Mouse (Mus musculus) urinary bladder, postnatal 4 days (tissue): ENCODE data around the gene Jup.
A peak's percentile ranks its signal among the peaks of the same experiment; 100 is the strongest.

Experiments
- DNase-seq, 2 experiments: peaks; one replicate each; pipeline ENCODE4 v3.0.0; 2021 to 2022; ENCODE audit warnings: low spot score in 2 of 2

The Jup gene

GRCm38 (mm10) chr11:100397600-100398389, at the start of gene Jup:
TSS of gene Jup (minus strand) at chr11:100397763.
- peak; percentile 99 to 100 for DNase-seq

- DNase-seq, result no peak
These were observed 45.1 kb upstream of the Jup start for GRCm38 (mm10) chr11:100442625-100443024.

- no peak for DNase-seq
These were observed 44.2 kb upstream of the Jup start, which contains the start of the genes Nt5c3b and Klhl10 for GRCm38 (mm10) chr11:100441797-100442196. TSS of gene Nt5c3b (minus strand) at chr11:100441808. TSS of gene Klhl10 (plus strand) at chr11:100441917.

- peak; percentile 83 to 85 for DNase-seq
These were observed 43.3 kb upstream of the Jup start for GRCm38 (mm10) chr11:100440691-100441522.

GRCm38 (mm10) chr11:100437901-100438300, 40.3 kb upstream of the Jup start:
- DNase-seq, result no peak

- DNase-seq, result no peak
These were observed 38.2 kb upstream of the Jup start for GRCm38 (mm10) chr11:100435678-100436246.

- DNase-seq, result no peak
These were observed 34.4 kb upstream of the Jup start for GRCm38 (mm10) chr11:100432002-100432401.

- no peak for DNase-seq
These were observed 32.5 kb upstream of the Jup start for GRCm38 (mm10) chr11:100430052-100430451.

- peak in 1 of 2 experiments; percentile 72 for DNase-seq
These were observed 31.1 kb upstream of the Jup start for GRCm38 (mm10) chr11:100428612-100429199.

GRCm38 (mm10) chr11:100426820-100427219, 29.3 kb upstream of the Jup start:
- DNase-seq, result no peak

- DNase-seq, result peak; percentile 66 to 77
These were observed 28.3 kb upstream of the Jup start for GRCm38 (mm10) chr11:100425851-100426250.

GRCm38 (mm10) chr11:100423836-100424235, 26.3 kb upstream of the Jup start:
- no peak for DNase-seq

GRCm38 (mm10) chr11:100421537-100421936, 24.0 kb upstream of the Jup start:
- DNase-seq, result no peak

GRCm38 (mm10) chr11:100414914-100415822, 17.6 kb upstream of the Jup start, which contains the start of gene Fkbp10:
TSS of gene Fkbp10 (plus strand) at chr11:100415697.
- DNase-seq, result peak; percentile 79 to 81

- DNase-seq, result peak; percentile 84 to 85
These were observed 16.7 kb upstream of the Jup start, which contains the start of gene P3h4 for GRCm38 (mm10) chr11:100414021-100414913. TSS of gene P3h4 (minus strand) at chr11:100414836.

- no peak for DNase-seq
These were observed 16.0 kb upstream of the Jup start for GRCm38 (mm10) chr11:100413541-100413940.

- DNase-seq, result no peak
These were observed 14.2 kb upstream of the Jup start for GRCm38 (mm10) chr11:100411736-100412135.

- no peak for DNase-seq
These were observed 12.1 kb upstream of the Jup start for GRCm38 (mm10) chr11:100409686-100410085.

GRCm38 (mm10) chr11:100408835-100409462, 11.4 kb upstream of the Jup start:
- no peak for DNase-seq
